Mouse (Mus musculus): ENCODE results near the gene Mrpl30.
A peak's percentile ranks its signal among the peaks of the same experiment; 100 is the strongest.

The Mrpl30 gene

GRCm38 (mm10) chr1:37900288-37900687 lies 10.0 kb downstream of the Mrpl30 start:
- no peak for DNase-seq (ENCODE audit: low read depth, low spot score)

- DNase-seq (ENCODE audit: low read depth, low spot score): peak; percentile 66
Observed at GRCm38 (mm10) chr1:37903178-37903577, 12.9 kb downstream of the Mrpl30 start.

- no peak for DNase-seq (ENCODE audit: low read depth, low spot score)
Observed at GRCm38 (mm10) chr1:37912751-37913150, 22.5 kb downstream of the Mrpl30 start.

GRCm38 (mm10) chr1:37916393-37916792 lies 26.1 kb downstream of the Mrpl30 start, which contains the start of gene Lyg2:
Gene Lyg2 (minus strand): TSS chr1:37916493.
- DNase-seq (ENCODE audit: low read depth, low spot score): no peak

GRCm38 (mm10) chr1:37917666-37918065 lies 27.4 kb downstream of the Mrpl30 start:
- DNase-seq (ENCODE audit: low read depth, low spot score): peak; percentile 27

- DNase-seq (ENCODE audit: low read depth, low spot score): peak; percentile 54
Observed at GRCm38 (mm10) chr1:37918096-37918495, 27.8 kb downstream of the Mrpl30 start.

GRCm38 (mm10) chr1:37922536-37922935 lies 32.3 kb downstream of the Mrpl30 start:
- DNase-seq (ENCODE audit: low read depth, low spot score): no peak

- DNase-seq (ENCODE audit: low read depth, low spot score): no peak
Observed at GRCm38 (mm10) chr1:37925971-37926370, 35.7 kb downstream of the Mrpl30 start.

GRCm38 (mm10) chr1:37931806-37932205 lies 41.5 kb downstream of the Mrpl30 start:
- peak; percentile 80 for DNase-seq (ENCODE audit: low read depth, low spot score)

Measured in 3T3-L1 (cell line).